Mouse (Mus musculus): Measurements from ENCODE around the gene Mcidas. TPM values are rescaled to one million over a fixed set of nuclear protein-coding genes. Genes with fewer than 3 reads are reported as not detected.

Mcidas gene
- polyA plus RNA-seq, 1 experiment from 2014 or later: not detected

GRCm38 (mm10) chr13:112967267-112967666, 26.4 kb upstream of the Mcidas start:
- DNase-seq (ENCODE audit: low spot score) (no peak), ATAC-seq (replicated peaks; ENCODE audit: low FRiP score, low read depth) (no peak)
- Histone ChIP-seq H3K27me3 (ENCODE audit: insufficient read depth, low read length) (no peaks in the 10 kb centered on the region), H3K4me2 (ENCODE audit: low read length) (no peak overlapping the region), H3K9me3 (replicated peaks; ENCODE audit: low read length) (no peaks in the 10 kb centered on the region), H3K27ac (no peak overlapping the region), H3K36me3 (ENCODE audit: insufficient read depth, low read length) (peaks cover 17% of the 10 kb centered on the region), H3K9ac (ENCODE audit: low read depth, low read length) (no peak overlapping the region), H3K4me3 (replicated peaks; ENCODE audit: low read depth, low read length) (no peak overlapping the region), H3K4me1 (replicated peaks; ENCODE audit: insufficient read depth, low read length) (no peaks in the 10 kb centered on the region)
- WGBS: 93% methylated on average over 5 of the region's 5 CpGs
- no peak for TF ChIP-seq CTCF (IDR thresholded peaks at IDR 0.05; ENCODE audit: low read depth)

DNA sequence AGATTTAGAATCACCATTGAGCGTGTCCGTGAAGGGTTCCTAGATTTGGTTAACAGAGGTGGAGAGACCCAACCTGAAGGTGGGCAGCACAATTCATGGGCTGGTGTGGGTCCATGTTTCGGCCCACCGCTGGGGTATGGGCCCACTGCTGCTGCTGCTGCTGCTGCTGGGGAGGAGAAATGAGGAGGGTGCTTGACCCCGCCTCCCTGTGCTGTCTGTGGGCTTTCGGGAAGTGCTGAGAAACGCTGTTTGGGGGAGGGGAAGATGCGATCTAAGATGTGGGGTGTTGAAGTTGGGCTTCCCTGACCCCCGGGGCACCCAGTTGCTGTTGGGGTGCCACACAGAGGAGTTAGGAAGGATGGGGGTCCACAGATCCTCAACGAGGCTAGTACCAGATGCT, 16.9 kb upstream of the Mcidas start:
- H3K27me3 ChIP-seq (ENCODE audit: insufficient read depth, low read length): no peaks in the 10 kb centered on the region
- WGBS: 36% methylated on average over 10 of the region's 10 CpGs
- ATAC-seq (replicated peaks; ENCODE audit: low FRiP score, low read depth) (no peak), DNase-seq (ENCODE audit: low spot score) (no peak)
- H3K27ac ChIP-seq: no peak overlapping the region
- H3K4me3 ChIP-seq (replicated peaks; ENCODE audit: low read depth, low read length): no peak overlapping the region
- H3K4me2 ChIP-seq (ENCODE audit: low read length): 0 out of 2 replicates have a peak overlapping the region, but pooled peaks have one; percentile 27
- H3K9ac ChIP-seq (ENCODE audit: low read depth, low read length): no peak overlapping the region
- H3K4me1 ChIP-seq (replicated peaks; ENCODE audit: insufficient read depth, low read length): no peaks in the 10 kb centered on the region
- H3K9me3 ChIP-seq (replicated peaks; ENCODE audit: low read length): no peaks in the 10 kb centered on the region
- H3K36me3 ChIP-seq (ENCODE audit: insufficient read depth, low read length): no peaks in the 10 kb centered on the region
- no peak for TF ChIP-seq CTCF (IDR thresholded peaks at IDR 0.05; ENCODE audit: low read depth)

DNA sequence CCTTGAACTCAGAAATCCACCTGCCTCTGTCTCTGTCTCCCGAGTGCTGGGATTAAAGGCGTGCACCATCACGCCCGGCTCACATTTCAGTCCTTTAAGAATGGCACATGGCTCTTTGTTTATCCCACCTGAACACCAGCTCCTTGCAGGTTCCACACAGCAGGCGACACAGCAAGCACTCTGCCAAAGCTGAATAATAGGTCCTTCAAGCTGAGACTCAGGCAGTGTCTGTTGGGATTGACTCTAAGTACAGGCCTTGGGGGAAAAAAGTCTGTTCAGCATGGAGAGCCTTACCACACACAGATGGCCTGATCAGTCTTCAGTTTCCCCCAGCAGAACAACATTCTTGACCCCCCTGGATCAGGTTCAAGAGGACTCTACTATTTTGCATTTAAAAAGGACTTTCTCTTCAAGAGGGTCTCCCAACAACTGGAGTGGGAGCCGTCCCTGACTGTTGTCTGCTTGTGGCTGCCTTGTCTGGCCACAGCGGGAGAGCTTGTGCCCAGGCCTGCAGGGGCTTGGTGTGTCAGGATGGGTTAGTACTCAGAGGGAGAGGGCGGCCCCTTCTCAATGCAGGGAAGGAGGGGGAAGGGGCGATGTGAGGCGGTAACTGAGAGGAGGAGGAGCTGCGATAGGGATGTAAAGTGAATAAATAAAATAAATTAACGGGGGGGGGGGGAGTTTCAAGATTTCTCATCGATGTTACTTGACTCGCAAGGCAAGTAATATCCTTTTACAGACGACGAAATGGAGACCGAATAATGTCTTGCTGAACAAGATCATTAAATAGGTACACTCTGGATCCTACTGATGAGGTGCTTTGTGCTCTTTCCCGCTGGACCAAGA, 7.8 kb upstream of the Mcidas start:
- peaks cover 17% of the 10 kb centered on the region for H3K4me1 ChIP-seq (replicated peaks; ENCODE audit: insufficient read depth, low read length)
- DNase-seq (ENCODE audit: low spot score): no peak
- no peak for TF ChIP-seq CTCF (IDR thresholded peaks at IDR 0.05; ENCODE audit: low read depth)
- H3K36me3 ChIP-seq (ENCODE audit: insufficient read depth, low read length): no peaks in the 10 kb centered on the region
- H3K4me3 ChIP-seq (replicated peaks; ENCODE audit: low read depth, low read length): 0 out of 2 replicates have a peak overlapping the region, but pooled peaks have one; percentile 49
- H3K27ac ChIP-seq: no peak overlapping the region
- peak overlapping the region; percentile 99; the same call in 1 of the 2 replicates for H3K4me2 ChIP-seq (ENCODE audit: low read length)
- WGBS: 14% methylated on average over 18 of the region's 18 CpGs
- no peak overlapping the region for H3K9ac ChIP-seq (ENCODE audit: low read depth, low read length)
- ATAC-seq (replicated peaks; ENCODE audit: low FRiP score, low read depth): no peak
- H3K9me3 ChIP-seq (replicated peaks; ENCODE audit: low read length): no peaks in the 10 kb centered on the region
- peaks cover 42% of the 10 kb centered on the region for H3K27me3 ChIP-seq (ENCODE audit: insufficient read depth, low read length)

GRCm38 (mm10) chr13:112986451-112986950, 7.1 kb upstream of the Mcidas start:
- no peaks in the 10 kb centered on the region for H3K36me3 ChIP-seq (ENCODE audit: insufficient read depth, low read length)
- ATAC-seq (replicated peaks; ENCODE audit: low FRiP score, low read depth) (no peak), DNase-seq (ENCODE audit: low spot score) (no peak)
- peaks cover 17% of the 10 kb centered on the region for H3K4me1 ChIP-seq (replicated peaks; ENCODE audit: insufficient read depth, low read length)
- peak overlapping the region; percentile 49; the same call in 1 of the 2 replicates for H3K4me3 ChIP-seq (replicated peaks; ENCODE audit: low read depth, low read length)
- 1% methylated on average over 17 of the region's 17 CpGs for WGBS
- H3K4me2 ChIP-seq (ENCODE audit: low read length): peak overlapping the region; percentile 99
- H3K27ac ChIP-seq: no peak overlapping the region
- H3K9me3 ChIP-seq (replicated peaks; ENCODE audit: low read length): no peaks in the 10 kb centered on the region
- TF ChIP-seq CTCF (IDR thresholded peaks at IDR 0.05; ENCODE audit: low read depth): no peak
- H3K9ac ChIP-seq (ENCODE audit: low read depth, low read length): no peak overlapping the region
- peaks cover 49% of the 10 kb centered on the region for H3K27me3 ChIP-seq (ENCODE audit: insufficient read depth, low read length)

DNA sequence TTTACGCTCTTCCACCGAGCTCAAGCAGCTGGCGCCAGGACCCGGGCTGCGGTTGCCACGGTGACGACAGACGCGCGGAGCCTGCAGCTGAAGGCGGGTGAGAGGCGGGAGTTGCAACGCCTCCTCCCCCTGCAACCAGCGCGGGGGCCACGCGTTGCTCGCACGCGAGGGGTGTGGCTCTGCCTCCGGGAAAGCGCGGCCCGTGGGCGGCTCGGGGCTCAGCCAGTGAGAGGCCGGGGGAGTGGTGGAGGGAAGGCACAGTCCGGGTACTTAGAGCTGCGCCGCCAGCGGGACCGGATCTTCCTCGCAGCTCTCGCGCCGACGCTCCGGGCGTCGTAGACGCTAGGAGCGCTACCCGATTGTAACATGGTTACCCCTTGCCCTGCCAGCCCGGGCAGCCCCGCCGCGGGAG, 6.1 kb upstream of the Mcidas start, which contains the start of gene Ccno:
TSS of gene Ccno (plus strand) at position 271 of the 412 bp plus-strand sequence.
- H3K4me2 ChIP-seq (ENCODE audit: low read length): peak within 1 kb of the TSS; percentile 99
- H3K4me1 ChIP-seq (replicated peaks; ENCODE audit: insufficient read depth, low read length): peaks cover 17% of the 10 kb centered on the region
- peak within 1 kb of the TSS; percentile 46; the same call in 1 of the 2 replicates for H3K9ac ChIP-seq (ENCODE audit: low read depth, low read length)
- H3K27me3 ChIP-seq (ENCODE audit: insufficient read depth, low read length): peaks cover 55% of the 10 kb centered on the region
- ATAC-seq (replicated peaks; ENCODE audit: low FRiP score, low read depth) (peak; percentile 93), DNase-seq (ENCODE audit: low spot score) (peak; percentile 95)
- peak within 1 kb of the TSS; percentile 49 for H3K4me3 ChIP-seq (replicated peaks; ENCODE audit: low read depth, low read length)
- H3K36me3 ChIP-seq (ENCODE audit: insufficient read depth, low read length): no peaks in the 10 kb centered on the region
- WGBS: 0% methylated on average over 46 of the region's 47 CpGs
- H3K9me3 ChIP-seq (replicated peaks; ENCODE audit: low read length): no peaks in the 10 kb centered on the region
- no peak for TF ChIP-seq CTCF (IDR thresholded peaks at IDR 0.05; ENCODE audit: low read depth)
- no peak within 1 kb of the TSS for H3K27ac ChIP-seq

- Histone ChIP-seq H3K9me3 (replicated peaks; ENCODE audit: low read length) (no peaks in the 10 kb centered on the region), H3K36me3 (ENCODE audit: insufficient read depth, low read length) (no peaks in the 10 kb centered on the region), H3K4me3 (replicated peaks; ENCODE audit: low read depth, low read length) (peak overlapping the region; percentile 49), H3K4me1 (replicated peaks; ENCODE audit: insufficient read depth, low read length) (peaks cover 17% of the 10 kb centered on the region), H3K9ac (ENCODE audit: low read depth, low read length) (peak overlapping the region; percentile 46; the same call in 1 of the 2 replicates), H3K27ac (no peak overlapping the region), H3K4me2 (ENCODE audit: low read length) (peak overlapping the region; percentile 99), H3K27me3 (ENCODE audit: insufficient read depth, low read length) (peaks cover 57% of the 10 kb centered on the region)
- DNase-seq (ENCODE audit: low spot score): peak; percentile 24
- TF ChIP-seq CTCF (IDR thresholded peaks at IDR 0.05; ENCODE audit: low read depth): no peak
- ATAC-seq (replicated peaks; ENCODE audit: low FRiP score, low read depth): no peak
- WGBS: under 1% methylated on average over 35 of the region's 39 CpGs
Measured at GRCm38 (mm10) chr13:112987991-112988390, 5.7 kb upstream of the Mcidas start.

Data from kidney, postnatal 0 days (tissue).